Mouse (Mus musculus) CH12.LX (cell line): ENCODE results near the gene Acvr1.

Source experiments
- E2F4 ChIP-seq: IDR thresholded peaks from 2 replicates; pipeline ENCODE4 v1.6.1; 2011; ENCODE audit warnings: low read depth, low read length, improper control_type of control experiment; ENCODE audit not compliant: insufficient replicate concordance
- EP300 ChIP-seq: IDR thresholded peaks from 2 replicates; pipeline ENCODE4 v1.6.1; 2011; ENCODE audit warnings: low read length, improper control_type of control experiment
- IRF4 ChIP-seq: IDR thresholded peaks from 2 replicates; pipeline ENCODE4 v1.6.1; 2014; ENCODE audit warnings: low read depth, mild to moderate bottlenecking, inconsistent platforms, low read length, improper control_type of control experiment
- POLR2A ChIP-seq: IDR thresholded peaks from 2 replicates; pipeline ENCODE4 v1.6.1; 2011; ENCODE audit warnings: low read depth, mild to moderate bottlenecking, improper control_type of control experiment, low read length
- USF1 ChIP-seq: IDR thresholded peaks from 2 replicates; pipeline ENCODE4 v1.6.1; 2014; ENCODE audit warnings: low read depth, mild to moderate bottlenecking, inconsistent platforms, low read length, improper control_type of control experiment

- TF ChIP-seq USF1, result no peak
- no peak for TF ChIP-seq EP300
- no peak for TF ChIP-seq E2F4
- no peak for TF ChIP-seq POLR2A
- TF ChIP-seq IRF4, result no peak
Measured at GRCm38 (mm10) chr2:58596774-58597342, 29.9 kb upstream of the Acvr1 start.
